Mouse (Mus musculus): ENCODE data around the gene Ppp2r5c.

DNA sequence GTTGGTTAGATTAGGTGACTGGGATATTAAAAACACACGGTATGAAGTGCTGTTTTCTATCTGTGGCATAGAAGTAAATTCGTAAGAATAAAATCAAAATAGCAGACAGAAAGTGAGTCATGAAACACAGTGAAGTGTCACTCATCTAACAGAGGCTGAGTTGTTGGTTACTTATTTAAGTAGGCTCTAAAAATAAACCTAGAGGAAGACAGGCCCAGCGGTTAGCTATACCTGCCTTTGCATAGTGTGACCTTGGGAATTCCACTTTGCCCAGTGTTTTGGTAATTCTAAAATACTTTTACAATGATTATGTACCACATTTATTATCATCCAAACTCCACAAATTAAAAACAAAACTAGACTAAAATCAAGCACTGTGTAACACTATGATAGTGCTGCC, 86.9 kb downstream of the Ppp2r5c start:
- TF ChIP-seq CTCF (IDR thresholded peaks at IDR 0.05; ENCODE audit: low read depth, low read length), result no peak
- no peak for TF ChIP-seq POLR2A (IDR thresholded peaks at IDR 0.05; ENCODE audit: extremely low read depth, insufficient read depth, low read length)
